Mouse (Mus musculus) neutrophil, adult 5-6 weeks (primary cell): Measurements from ENCODE around the gene Cul4b. TPM values are rescaled to one million over a fixed set of nuclear protein-coding genes. Genes with fewer than 3 reads are reported as not detected.

Source experiments
- total RNA-seq: library from RNA; stranded (forward); fragments of 200-1000 nt; gene quantifications from 2 replicates; pipeline ENCODE4 v1.2.3, GENCODE M21; 2017

Gene Cul4b
- total RNA-seq, 1 experiment from 2014 or later = 49.1 TPM

Other genes starting within 250 kb of the Cul4b start
- 179 and 194 TPM in 2 replicates for gene Lamp2, start 119.7 kb downstream of the Cul4b start, total RNA-seq
- 41.3 and 43.0 TPM in 2 replicates for gene Mcts1, start 24.4 kb upstream of the Cul4b start, total RNA-seq
- 31.4 and 38.2 TPM in 2 replicates for gene C1galt1c1, start 58.9 kb upstream of the Cul4b start, total RNA-seq
- not detected in 2 replicates for gene 6030498E09Rik, start 196.5 kb upstream of the Cul4b start, total RNA-seq